Mouse (Mus musculus): ENCODE measurements around the gene Olfr845.

Olfr845 gene

DNA sequence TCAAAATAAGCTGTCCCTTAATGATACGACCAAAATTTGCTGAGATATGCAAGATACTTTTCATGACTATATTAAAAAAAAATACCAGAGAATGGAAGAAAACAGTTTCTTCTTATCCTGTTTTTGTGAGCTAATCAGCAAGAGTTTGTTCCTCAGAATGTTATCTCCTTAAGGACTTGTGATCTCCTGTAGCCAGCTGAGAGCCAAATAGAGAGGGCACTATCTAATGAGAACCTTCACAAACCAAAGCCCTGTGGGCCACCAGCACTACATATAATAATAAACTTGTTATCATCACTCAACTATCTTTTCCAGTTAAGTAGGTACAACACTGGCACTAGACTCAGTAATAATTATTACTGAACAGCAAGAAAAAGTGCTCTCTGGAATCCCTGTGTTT, at the start of gene Olfr845:
TSS of gene Olfr845 (plus strand) at position 301 of the 400 bp plus-strand sequence.
- DNase-seq, result no peak

GRCm38 (mm10) chr9:19316047-19316446, 20.2 kb upstream of the Olfr845 start, which contains the start of gene Olfr844:
Olfr844 (plus strand) TSS chr9:19316347.
- no peak for DNase-seq

DNA sequence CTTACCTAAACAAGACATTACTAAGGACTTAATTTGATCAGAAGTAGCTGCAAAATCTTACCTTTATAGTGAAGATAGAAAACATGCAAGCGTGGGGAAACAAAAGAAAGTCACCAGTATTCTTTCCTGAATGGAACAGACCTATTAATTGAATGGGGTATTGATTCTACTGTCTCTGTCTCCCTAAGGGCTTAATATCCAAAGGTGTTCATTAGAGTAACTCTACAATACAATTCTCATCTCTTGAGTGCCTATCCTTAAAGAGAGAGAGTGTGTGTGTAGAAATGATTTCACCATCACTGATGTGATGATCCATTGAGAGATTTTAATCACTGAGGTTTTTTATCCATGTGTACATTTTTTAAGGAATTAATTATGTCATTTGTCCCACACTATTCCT, 27.6 kb downstream of the Olfr845 start, which contains the start of gene Olfr846:
TSS of gene Olfr846 (minus strand) at position 101 of the 400 bp plus-strand sequence.
- no peak for DNase-seq

DNA sequence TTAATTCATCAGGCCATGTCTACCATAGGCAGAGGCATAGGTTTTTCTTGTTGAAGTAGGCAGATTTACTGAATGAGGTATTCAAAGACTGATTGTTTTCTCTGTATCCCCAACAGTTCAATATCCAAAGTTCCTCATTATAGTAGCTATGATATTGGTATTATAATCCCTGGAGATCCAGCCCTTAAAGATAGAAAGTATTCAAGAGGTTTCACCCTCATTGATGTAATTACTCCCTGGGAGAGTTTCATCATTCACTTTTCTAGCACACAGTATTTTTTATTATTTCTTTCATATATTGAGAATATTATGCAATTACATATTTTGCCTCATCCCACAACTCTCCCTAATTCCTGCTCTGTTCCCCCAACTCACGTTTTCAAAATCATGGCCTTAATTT, 42.3 kb downstream of the Olfr845 start, which contains the start of gene Olfr847:
TSS of gene Olfr847 (minus strand) at position 101 of the 400 bp plus-strand sequence.
- DNase-seq, result no peak

Measured in lung, postnatal 4 days (tissue).